Mouse (Mus musculus) bone marrow macrophage, adult 2 months (primary cell): ENCODE results near the gene Dcakd. TPM values are rescaled to one million over a fixed set of nuclear protein-coding genes. Genes with fewer than 3 reads are reported as not detected.

ENCODE experiments used
- H3K27ac ChIP-seq: 2 replicates; pipeline ENCODE4 v1.5.1; 2012; ENCODE audit warnings: low read depth, low read length; ENCODE audit not compliant: insufficient read depth
- H3K4me1 ChIP-seq: 2 replicates; pipeline ENCODE4 v1.6.1; 2012; ENCODE audit warnings: low read length; ENCODE audit not compliant: control insufficient read depth, insufficient read depth
- H3K4me3 ChIP-seq: 2 replicates; pipeline ENCODE4 v1.5.1; 2012; ENCODE audit warnings: mild to moderate bottlenecking, low read length, moderate library complexity; ENCODE audit not compliant: insufficient read depth
- CTCF ChIP-seq: IDR thresholded peaks from 2 replicates; pipeline ENCODE4 v1.5.1; 2012; ENCODE audit warnings: low read depth, mild to moderate bottlenecking, low read length, moderate library complexity
- POLR2A ChIP-seq: IDR thresholded peaks from 2 replicates; pipeline ENCODE4 v1.6.1; 2012; ENCODE audit warnings: mild to moderate bottlenecking, low read depth, low read length, borderline replicate concordance
- polyA plus RNA-seq: library from polyadenylated mRNA; stranded (reverse); fragments of >200 nt; gene quantifications from 2 replicates; pipeline ENCODE4 v1.2.4, GENCODE M21; 2012; ENCODE audit not compliant: missing spikeins, insufficient read depth, insufficient read length

Dcakd gene
- polyA plus RNA-seq, 1 experiment: 40.9 TPM

DNA sequence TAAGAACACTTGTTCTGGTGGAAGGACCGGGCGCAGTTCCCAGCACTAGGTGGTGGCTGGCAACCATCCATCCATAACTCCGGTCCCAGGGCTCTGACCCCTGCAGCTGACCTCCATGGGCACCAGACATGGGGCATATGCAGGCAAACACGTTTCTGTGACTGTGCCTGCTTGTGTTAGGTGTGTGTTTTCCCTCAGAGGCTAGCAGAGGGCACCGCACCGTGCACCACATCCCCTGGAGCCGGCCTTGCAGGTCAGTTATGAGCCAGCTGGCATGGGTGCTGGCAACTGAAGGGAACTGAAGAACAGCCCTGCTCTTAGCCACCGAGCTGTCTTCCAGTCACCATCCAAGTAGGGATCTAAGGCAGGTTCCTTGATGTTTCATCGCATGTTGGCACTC lies 22.0 kb upstream of the Dcakd start:
- TF ChIP-seq POLR2A: no peak
- no peak for TF ChIP-seq CTCF
- Histone ChIP-seq H3K4me1 (peaks cover 35% of the 10 kb centered on the region), H3K27ac (0 out of 2 replicates have a peak overlapping the region, but pooled peaks have one; percentile 22)

DNA sequence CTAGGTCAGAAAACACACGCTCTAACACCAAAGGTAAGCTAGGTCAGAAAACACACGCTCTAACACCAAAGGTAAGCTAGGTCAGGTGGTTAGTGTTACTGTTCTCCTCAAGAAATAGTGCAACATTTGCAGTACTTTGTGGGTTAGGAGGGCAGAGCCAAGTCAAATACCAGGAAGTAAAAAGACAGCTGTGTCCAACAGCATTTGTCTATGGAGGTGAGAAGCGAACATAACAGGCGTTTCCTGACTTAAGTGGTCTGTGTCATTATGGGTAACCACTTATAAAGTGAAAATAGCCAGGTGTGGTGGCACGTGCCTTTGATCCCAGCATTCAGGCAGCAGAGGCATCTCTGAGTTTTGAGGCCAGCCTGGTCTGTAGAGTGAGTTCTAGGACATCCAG lies 21.5 kb upstream of the Dcakd start:
- no peak overlapping the region for H3K4me3 ChIP-seq
- peaks cover 35% of the 10 kb centered on the region for H3K4me1 ChIP-seq
- H3K27ac ChIP-seq: no peak overlapping the region
- TF ChIP-seq CTCF (no peak), POLR2A (no peak)

More for the DNA sequence above, 22.0 kb upstream of the Dcakd start:
- no peak overlapping the region for H3K4me3 ChIP-seq

DNA sequence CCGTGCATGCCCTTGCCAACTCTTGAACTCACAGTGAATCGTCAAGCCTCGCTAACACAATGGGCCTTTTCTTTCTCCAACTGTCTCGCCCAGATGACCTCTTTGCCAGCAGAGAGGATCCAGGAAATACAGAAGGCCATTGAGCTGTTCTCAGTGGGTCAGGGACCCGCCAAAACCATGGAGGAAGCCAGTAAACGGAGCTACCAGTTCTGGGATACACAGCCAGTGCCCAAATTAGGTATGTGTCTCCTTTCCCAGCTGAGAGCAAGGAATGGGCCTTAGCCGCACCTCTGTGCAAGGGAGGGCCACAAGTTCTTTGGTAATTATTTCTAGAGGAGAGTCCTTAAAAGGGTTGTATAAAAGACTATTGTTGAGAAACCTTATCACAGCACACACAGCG lies 18.2 kb upstream of the Dcakd start:
- peaks cover 8% of the 10 kb centered on the region for H3K4me1 ChIP-seq
- no peak for TF ChIP-seq CTCF
- TF ChIP-seq POLR2A: no peak
- no peak overlapping the region for H3K27ac ChIP-seq
- H3K4me3 ChIP-seq: no peak overlapping the region

- TF ChIP-seq POLR2A (no peak), CTCF (no peak)
- H3K4me3 ChIP-seq: no peak overlapping the region
- H3K4me1 ChIP-seq: no peaks in the 10 kb centered on the region
- no peak overlapping the region for H3K27ac ChIP-seq
These were observed 15.8 kb upstream of the Dcakd start for GRCm38 (mm10) chr11:103043982-103044381.

GRCm38 (mm10) chr11:103042828-103043227 lies 14.7 kb upstream of the Dcakd start:
- H3K4me3 ChIP-seq: no peak overlapping the region

GRCm38 (mm10) chr11:103038037-103038436 lies 9.9 kb upstream of the Dcakd start:
- Histone ChIP-seq H3K4me3 (no peak overlapping the region), H3K4me1 (peaks cover 11% of the 10 kb centered on the region), H3K27ac (no peak overlapping the region)
- no peak for TF ChIP-seq POLR2A
- TF ChIP-seq CTCF: no peak

More at GRCm38 (mm10) chr11:103042828-103043227, 14.7 kb upstream of the Dcakd start:
- no peaks in the 10 kb centered on the region for H3K4me1 ChIP-seq
- no peak for TF ChIP-seq CTCF
- no peak for TF ChIP-seq POLR2A
- no peak overlapping the region for H3K27ac ChIP-seq

- H3K4me3 ChIP-seq: no peak overlapping the region
- no peak overlapping the region for H3K27ac ChIP-seq
- TF ChIP-seq POLR2A (no peak), CTCF (no peak)
- H3K4me1 ChIP-seq: peaks cover 20% of the 10 kb centered on the region
These were observed 8.8 kb upstream of the Dcakd start for GRCm38 (mm10) chr11:103036881-103037465.

GRCm38 (mm10) chr11:103035007-103035406 lies 6.9 kb upstream of the Dcakd start:
- TF ChIP-seq CTCF: no peak
- TF ChIP-seq POLR2A: no peak
- H3K4me1 ChIP-seq: peaks cover 37% of the 10 kb centered on the region
- no peak overlapping the region for H3K27ac ChIP-seq
- H3K4me3 ChIP-seq: no peak overlapping the region

DNA sequence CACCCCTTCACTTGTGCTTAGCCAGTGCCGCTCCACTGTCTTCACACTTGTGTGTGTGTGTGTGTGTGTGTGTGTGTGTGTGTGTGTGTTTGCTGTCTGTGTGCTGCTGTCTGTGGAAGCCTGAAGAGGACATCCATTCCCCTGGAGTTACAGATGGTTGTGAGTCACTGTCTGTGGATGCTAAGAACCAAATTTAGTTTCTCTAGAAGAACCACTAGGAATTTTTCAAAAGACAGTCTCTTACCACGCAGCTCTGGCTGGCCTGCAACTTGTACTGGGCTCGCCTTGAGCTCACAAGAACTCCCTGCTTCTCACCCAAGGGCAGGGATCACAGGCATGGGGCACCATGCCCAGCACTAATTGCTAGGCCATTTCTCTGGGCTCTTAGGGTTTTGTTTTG lies 4.9 kb upstream of the Dcakd start:
- no peak overlapping the region for H3K4me3 ChIP-seq
- TF ChIP-seq CTCF (no peak), POLR2A (no peak)
- peaks cover 40% of the 10 kb centered on the region for H3K4me1 ChIP-seq
- peak overlapping the region; percentile 36 for H3K27ac ChIP-seq

GRCm38 (mm10) chr11:103027570-103028175 lies 460 bp downstream of the Dcakd start:
- Histone ChIP-seq H3K4me3 (peak overlapping the region; percentile 90), H3K4me1 (peaks cover 52% of the 10 kb centered on the region), H3K27ac (peak overlapping the region; percentile 96)
- TF ChIP-seq POLR2A (no peak), CTCF (0 out of 2 replicates have a peak, but pooled peaks have one; percentile 13)
